Mouse (Mus musculus) urinary bladder, postnatal 0 days (tissue): Measurements from ENCODE around the gene Asap3. TPM values are rescaled to one million over a fixed set of nuclear protein-coding genes. Genes with fewer than 3 reads are reported as not detected.

Experiments used
- polyA plus RNA-seq: library from polyadenylated mRNA; unstranded; fragments of >200 nt; fragmentation: Nextera tagmentation; extraction: Ambion mirVana; gene quantifications from 2 replicates; pipeline ENCODE4 v1.2.1, GENCODE M21; 2015

Gene Asap3
- polyA plus RNA-seq, result 5.3 and 5.6 TPM in 2 replicates

DNA sequence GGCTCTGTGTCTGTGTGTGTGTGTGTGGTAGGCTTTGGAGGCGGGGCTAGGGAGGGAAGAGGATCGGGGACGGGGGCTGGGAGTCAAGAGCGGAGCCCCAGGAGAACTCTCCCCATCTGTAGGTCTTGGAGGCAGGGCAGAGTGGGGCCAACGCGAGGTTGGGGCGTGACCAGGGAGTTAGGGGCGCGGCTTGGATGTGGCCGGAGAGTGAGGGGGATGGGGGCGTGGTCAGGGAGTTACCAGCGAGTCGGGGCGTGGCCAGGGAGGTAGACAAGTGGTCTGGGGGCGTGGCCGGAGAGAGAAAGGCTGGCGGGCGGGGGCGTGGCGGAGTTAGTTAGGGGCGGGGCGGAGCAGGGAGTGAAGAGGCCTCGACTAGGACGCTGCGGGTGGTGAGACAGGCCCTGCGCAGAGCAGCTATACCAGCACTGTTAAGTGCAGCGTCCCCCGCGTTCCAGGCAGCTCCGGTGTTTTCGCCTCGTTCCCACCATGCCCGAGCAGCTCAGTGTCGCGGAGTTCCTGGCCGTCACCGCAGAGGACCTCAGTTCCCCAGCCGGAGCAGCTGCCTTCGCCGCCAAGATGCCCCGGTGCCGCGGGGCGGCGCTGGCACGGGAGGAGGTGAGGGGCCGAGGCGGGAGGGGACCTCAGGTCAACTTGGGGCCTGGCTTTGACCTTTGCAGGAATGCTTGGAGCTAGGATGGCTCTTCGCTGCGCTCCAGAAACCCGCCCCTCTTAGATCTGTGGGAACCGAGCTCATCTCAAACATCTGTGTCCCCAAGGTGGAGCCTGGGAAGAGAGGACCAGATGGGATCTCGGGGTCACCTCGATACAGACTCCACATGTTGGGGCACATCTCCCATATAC lies at the start of gene Asap3:
TSS of gene Asap3 (plus strand) at position 333 of the 861 bp plus-strand sequence.

DNA sequence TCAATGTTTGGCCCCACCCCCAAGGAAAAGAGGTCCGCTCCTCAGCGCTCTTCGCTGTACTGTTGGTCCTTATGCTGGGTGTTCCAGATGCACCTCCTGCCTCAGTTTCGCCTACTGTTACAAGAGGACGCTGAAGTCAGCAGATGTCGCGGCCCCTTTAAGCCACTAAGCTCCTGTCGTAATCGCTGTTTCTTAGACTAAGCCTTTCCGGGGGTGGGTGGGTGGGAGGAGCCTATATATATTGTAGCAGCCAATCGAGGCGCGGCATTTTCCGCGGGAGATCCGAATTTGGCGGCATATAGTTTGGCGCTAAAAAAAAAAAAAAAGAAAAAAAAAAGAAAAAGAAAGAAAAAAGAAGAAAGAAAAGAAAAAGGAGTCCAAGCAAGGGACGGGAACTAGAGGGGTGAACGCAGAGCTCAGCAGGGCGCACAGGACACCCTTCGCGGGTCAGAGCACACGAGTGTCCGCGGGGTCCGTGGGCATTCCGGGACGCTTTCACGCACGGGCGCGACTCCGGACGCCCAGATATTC lies 34.1 kb upstream of the Asap3 start, which contains the start of gene E2f2:
TSS of gene E2f2 (plus strand) at position 384 of the 531 bp plus-strand sequence.

DNA sequence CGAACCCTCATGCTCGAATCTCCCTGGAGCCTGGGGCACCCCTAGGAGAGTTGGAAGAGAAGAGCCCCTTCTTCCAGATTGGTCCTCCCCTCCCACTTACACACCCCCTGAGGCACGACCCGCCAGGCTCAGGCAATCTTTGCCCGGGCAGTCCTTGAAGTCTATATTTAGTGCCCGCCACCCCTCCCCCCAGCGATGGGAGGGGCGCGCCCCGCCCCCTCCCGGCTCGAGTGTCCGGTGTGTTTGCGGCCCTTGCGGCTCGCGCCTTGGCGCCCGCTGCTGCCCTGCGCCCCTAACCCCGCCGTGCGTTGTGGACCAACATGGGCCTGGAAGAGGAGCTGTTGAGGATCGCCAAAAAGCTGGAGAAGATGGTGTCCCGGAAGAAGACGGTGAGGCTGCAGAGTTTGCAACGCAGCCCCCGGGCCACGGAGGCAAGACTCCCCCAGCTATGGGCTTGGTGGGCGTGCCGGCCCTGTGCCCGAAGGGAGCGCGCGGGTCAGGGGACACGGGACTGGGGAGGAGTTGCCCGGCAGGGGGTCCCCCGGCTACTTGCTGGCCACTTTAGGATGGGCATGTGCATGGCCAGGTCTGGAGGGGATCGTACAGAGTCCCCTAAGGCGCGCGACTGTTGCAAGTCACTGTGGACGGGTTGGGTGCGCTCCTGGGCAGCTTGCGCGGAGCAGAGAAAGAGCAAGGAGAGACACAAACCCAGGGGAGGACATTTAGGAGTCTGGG lies 41.7 kb downstream of the Asap3 start, which contains the start of gene Tcea3:
TSS of gene Tcea3 (plus strand) at position 1 of the 735 bp plus-strand sequence.

DNA sequence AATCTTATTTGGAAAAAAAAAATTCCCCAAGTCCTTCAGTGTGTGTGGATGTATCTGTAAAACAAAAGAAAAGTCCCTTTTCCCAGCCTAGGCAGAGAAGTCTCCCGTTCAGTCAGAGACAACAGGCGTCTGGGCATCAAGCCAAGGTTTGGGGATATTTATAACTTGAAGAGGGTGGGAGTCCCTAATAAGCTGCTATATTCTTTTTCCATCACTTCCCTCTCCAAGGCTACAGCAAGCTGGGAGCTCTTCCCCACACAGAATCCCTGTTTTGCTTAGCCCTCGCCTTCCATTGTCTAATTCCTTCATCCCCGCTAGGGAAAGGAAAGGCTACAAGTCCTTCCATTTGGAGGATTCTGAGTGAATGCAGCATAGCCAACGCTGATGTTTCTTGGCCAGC lies 78.3 kb downstream of the Asap3 start, which contains the start of gene Zfp46:
TSS of gene Zfp46 (plus strand) at position 229 of the 400 bp plus-strand sequence.

Other genes starting within 250 kb of the Asap3 start
- 25.0 and 36.9 TPM in 2 replicates for gene Gale, start 242.6 kb upstream of the Asap3 start, polyA plus RNA-seq
- gene Lypla2, start 233.7 kb upstream of the Asap3 start, polyA plus RNA-seq, result 59.6 and 61.4 TPM in 2 replicates
- gene Pithd1, start 219.1 kb upstream of the Asap3 start, polyA plus RNA-seq, result 31.2 and 35.1 TPM in 2 replicates
- gene Eloa, start 184.6 kb upstream of the Asap3 start, polyA plus RNA-seq, result 21.9 and 23.1 TPM in 2 replicates
- gene Rpl11, start 152.9 kb upstream of the Asap3 start, polyA plus RNA-seq, result 334 and 353 TPM in 2 replicates
- gene Id3, start 62.9 kb upstream of the Asap3 start, polyA plus RNA-seq, result 231 and 234 TPM in 2 replicates
- gene E2f2, start 34.0 kb upstream of the Asap3 start, polyA plus RNA-seq, result 1.6 and 2.3 TPM in 2 replicates
- gene Tcea3, start 41.4 kb downstream of the Asap3 start, polyA plus RNA-seq, result 72.1 and 72.4 TPM in 2 replicates
- 13.0 and 13.1 TPM in 2 replicates for gene Zfp46, start 78.3 kb downstream of the Asap3 start, polyA plus RNA-seq
- gene Hnrnpr, start 104.6 kb downstream of the Asap3 start, polyA plus RNA-seq, result 69.1 and 82.8 TPM in 2 replicates
- 2.0 and 2.1 TPM in 2 replicates for gene Htr1d, start 217.2 kb downstream of the Asap3 start, polyA plus RNA-seq